Mouse (Mus musculus) telencephalon, adult 2 months (tissue): ENCODE results near the gene Gbp4.
"Not testable (repeated sequence)": the region's sequence is repeated elsewhere in the genome, so short reads cannot be mapped to it uniquely, and the experiment has no call there.

ENCODE experiments used
- DNase-seq: peaks from one replicate; pipeline ENCODE4 v3.0.0-alpha.2; 2011; ENCODE audit warnings: low read depth, low spot score

Gbp4 gene

GRCm38 (mm10) chr5:105139409-105140088 lies at the start of gene Gbp4, which contains the start of the genes Gbp9 and Gbp8:
Gene Gbp4, minus strand, starts transcription at chr5:105139586.
Gene Gbp9, minus strand, starts transcription at chr5:105139539.
Gene Gbp8, minus strand, starts transcription at chr5:105139540.
- not testable (repeated sequence) for DNase-seq

- no peak for DNase-seq
Observed at GRCm38 (mm10) chr5:105181446-105181845, 42.1 kb upstream of the Gbp4 start.

GRCm38 (mm10) chr5:105156582-105156981 lies 17.2 kb upstream of the Gbp4 start:
- DNase-seq, result no peak

DNA sequence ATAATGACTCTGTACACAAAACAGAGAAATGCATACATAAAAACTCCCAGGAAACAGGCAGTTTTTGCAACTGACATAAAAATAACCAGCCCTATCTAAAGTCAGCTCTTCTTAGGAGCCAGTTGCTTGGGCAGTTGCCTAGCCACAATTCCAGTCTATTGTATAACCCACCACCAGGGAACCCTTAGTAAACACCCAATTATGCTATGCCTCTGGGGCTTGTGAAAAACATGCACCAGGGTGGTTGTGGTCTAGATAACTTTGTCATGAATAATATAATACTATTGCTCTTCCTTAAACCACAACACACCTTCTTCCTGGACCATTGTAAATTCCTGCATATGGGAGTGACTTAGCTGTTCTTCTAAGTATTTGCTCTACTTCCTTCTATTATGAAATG lies 14.7 kb upstream of the Gbp4 start:
- DNase-seq, result no peak

DNA sequence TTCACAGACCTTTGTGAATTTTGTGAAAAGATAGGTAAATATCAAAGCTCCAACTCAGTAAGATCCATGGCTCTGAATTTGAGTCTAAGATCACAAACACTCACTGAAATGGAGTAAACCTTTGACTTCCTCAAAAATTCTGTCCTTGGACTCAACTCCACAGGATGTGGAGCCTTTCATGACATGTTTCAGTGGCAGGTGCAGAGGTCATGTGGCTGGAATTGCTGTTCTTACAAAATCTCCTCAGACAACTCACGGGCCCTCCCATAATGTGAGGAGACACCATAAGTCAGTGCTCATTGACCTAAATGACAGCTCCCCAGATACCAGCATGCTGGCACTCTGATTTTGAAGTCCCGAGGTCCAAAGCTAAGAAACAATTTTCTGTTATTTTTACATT lies 8.7 kb upstream of the Gbp4 start:
- DNase-seq, result not testable (repeated sequence)

DNA sequence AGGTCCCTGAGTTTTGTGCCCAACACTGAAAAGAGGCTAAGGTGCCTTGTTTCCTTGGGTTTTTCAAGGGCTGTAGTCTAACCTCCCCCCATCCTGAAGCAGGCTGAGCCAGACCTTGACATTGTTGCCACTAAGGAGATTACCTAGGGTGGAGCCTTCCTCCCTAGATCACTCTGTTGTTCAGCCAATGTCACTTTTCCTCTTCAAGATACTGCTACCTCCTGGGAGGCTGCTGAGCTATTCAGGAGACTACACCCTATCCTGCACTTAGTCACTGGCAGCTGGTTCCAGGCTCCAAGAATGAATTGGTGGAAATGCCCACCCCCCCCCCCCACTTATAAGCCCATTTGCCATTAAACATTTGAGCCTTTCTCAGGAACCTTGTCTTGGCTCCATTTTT lies 7.1 kb upstream of the Gbp4 start:
- DNase-seq, result no peak

- not testable (repeated sequence) for DNase-seq
Observed at GRCm38 (mm10) chr5:105145731-105146130, 6.3 kb upstream of the Gbp4 start.

DNA sequence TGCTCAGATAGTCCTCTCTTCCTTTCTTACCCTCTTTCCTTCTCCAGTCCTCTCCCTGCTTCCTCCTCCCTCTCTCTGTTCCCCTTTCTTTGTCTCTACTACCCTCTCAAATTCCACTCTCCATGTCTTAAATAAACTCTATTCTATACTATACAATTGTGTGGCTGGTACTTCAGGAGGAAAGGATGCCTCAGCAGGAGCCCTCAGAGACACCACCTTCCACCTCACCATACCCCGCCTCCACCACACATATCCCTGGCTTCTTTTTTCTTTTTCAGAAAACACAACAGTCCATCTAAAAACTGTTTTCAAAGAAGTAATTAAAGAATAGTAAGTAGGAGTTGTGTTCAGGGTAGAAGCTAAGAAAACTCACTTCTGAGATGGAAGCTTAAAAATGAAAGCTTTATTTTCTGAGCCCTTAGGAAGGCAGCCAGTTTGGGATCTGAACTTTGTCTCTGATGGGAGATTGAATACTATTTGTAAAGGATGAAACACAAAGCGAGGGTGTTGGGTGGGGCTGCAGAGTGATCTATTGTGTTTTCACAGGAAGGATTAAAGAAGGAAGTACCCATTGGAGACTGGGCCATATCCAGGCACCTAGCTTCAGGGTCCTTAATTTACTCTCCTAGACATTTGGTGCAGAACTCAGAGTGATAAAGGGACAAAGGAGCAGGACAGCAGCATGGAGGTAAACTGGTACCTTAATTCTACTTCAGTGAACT lies 864 bp upstream of the Gbp4 start:
- DNase-seq, result not testable (repeated sequence)

GRCm38 (mm10) chr5:105138906-105139305 lies 480 bp downstream of the Gbp4 start:
- DNase-seq, result no peak

DNA sequence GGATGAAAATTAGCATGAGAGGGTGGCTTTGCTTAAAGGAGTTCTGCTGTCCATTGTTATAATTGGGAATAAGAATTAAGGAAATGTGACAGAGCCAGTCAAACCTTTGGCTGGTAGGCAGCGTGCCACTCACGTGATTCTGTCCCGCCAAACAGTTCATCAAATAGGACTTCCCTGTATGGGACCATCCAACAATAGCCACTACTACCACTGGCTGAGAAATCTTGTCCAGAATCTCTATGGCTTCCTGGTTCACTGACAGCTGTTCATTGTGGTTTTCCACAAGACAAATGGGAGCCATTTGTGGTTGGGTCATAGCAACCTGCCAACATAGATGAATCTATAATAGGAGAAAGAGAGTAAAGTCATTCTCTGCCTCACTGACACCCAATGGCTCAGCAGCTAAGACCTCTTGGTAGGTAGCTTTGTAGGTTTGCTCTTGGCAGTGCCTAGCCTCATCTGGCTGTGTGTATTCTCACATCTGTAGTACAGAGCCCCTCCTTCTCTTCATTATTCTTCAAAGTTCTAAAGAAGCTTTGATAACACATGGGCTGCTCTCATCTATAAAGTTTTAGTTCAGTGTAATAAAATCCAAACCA lies 2.6 kb downstream of the Gbp4 start:
- DNase-seq, result not testable (repeated sequence)

GRCm38 (mm10) chr5:105121731-105122130 lies 17.7 kb downstream of the Gbp4 start:
- not testable (repeated sequence) for DNase-seq

DNA sequence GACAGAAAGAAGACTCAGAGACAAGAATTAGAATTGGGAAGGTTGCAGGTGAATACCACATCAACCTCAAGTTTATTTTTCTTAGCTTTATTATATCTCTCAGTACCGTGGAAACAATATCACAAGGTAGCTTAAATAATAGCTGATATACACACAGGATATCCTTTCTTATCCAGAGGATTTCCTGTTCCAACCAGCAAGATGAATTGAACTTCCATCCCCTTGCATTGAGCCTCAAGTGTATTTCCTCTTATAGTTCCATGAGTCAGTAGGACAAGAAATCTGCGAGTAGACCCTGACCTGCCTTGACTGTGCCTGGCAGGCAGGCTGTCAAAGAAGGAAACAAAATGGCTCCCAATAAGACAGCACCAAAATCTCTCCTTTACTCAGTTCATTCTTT lies 23.6 kb downstream of the Gbp4 start:
- no peak for DNase-seq

DNA sequence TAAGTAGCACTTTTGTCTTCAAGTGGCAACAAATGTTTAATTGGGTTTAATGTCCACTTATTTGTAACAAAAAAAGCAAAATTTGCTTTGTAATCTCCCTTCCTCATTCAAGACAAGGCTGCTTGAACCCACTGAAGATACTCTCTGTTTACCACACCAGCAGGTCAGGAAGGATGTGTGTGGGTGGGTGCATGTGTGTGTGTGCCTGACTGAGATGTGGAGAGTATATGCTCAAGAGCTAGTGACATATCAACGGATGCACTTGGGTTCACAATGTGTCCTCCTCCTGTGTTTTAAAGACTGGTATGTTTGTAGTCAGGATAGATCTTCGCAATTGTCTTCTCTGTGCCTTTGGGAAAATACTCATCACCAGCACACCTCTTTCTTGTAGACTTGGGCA lies 24.7 kb downstream of the Gbp4 start:
- DNase-seq, result no peak

- no peak for DNase-seq
Observed at GRCm38 (mm10) chr5:105113656-105114055, 25.7 kb downstream of the Gbp4 start.

DNA sequence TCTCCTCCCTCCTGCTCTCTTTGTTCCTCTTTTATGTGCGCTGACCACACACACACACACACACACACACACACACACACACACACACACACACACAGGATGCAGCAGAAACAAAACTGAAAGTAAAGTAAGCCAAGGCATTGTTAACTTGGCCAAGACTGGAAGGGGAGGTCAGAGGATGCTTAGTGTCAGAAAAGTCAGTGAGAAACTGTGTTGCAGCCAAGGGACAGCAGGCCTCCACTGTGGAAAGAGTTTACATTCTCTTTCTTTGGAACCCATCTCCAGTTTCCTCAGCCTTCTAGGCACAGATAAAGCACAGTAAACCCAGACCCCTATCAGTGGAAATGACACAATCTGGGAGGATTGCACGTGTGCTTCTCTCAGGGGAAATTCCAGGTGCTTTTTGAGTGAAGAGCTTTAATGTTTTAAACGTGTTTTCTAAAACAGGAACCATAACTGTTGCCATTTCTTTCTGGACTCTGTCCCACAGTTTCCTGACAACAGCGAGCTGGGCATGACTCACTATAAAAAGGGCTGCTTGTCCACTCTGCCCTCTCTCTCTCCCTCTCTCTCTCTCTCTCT lies 29.0 kb downstream of the Gbp4 start:
- not testable (repeated sequence) for DNase-seq

DNA sequence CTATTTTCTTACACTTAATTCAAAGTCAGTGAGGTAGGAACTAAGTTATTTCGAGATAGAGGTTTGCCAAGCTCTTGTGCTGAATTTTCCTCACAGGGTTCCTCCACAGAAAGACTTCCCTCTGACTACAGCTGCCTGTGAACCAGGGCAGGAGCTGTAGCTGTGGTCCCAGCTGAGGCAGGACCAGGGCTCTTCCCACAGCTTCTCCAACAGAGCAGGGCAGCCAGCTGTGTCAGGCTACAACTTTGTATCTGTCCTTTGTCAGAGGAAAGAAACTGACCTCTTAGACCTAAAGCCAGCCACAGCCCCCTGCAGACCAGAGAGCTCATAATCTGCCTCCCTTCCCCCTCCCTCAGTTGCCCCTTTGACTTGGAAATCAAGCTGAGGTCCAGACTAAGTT lies 29.6 kb downstream of the Gbp4 start:
- DNase-seq, result not testable (repeated sequence)

DNA sequence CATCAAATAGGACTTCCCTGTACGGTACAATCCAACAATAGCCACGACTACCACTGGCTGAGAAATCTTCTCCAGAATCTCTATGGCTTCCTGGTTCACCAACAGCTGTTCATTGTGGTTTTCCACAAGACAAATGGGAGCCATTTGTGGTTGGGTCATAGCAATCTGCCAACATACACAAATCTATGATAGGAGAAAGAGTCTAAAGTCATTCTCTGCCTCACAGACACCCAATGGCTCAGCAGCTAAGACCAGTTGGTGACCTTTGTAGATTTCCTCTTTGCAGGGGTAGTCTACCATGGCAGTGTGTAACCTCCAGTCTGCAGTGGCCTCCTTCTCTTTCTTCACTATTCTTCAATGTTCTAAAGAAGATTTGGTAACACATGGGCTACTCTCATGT lies 33.7 kb downstream of the Gbp4 start:
- not testable (repeated sequence) for DNase-seq

DNA sequence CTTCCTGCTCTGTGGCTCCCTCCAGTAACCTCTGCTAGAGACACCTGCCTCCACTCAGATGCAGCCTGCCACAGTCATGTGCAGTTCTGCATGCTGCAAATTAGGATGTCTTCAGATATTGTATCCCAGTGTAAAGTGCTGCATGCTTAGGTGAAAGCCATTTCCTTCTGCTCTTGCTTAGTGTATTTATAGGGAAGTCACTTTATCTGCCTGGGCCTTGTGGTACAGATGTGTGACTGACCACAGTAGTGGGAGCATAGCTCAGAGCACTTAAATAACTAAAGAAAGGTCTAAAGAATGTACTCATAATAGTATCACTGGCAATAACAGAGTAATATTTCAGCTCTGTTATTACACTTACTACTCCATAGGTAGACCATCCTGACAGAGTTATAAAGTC lies 57.5 kb downstream of the Gbp4 start:
- DNase-seq, result no peak

- not testable (repeated sequence) for DNase-seq
Observed at GRCm38 (mm10) chr5:105068356-105068755, 71.0 kb downstream of the Gbp4 start.
